Mouse (Mus musculus) bone marrow macrophage, adult 2 months (primary cell): ENCODE results near the gene Gm5148.

Source experiments
- CTCF ChIP-seq: IDR thresholded peaks from 2 replicates; pipeline ENCODE4 v1.5.1; 2012; ENCODE audit warnings: low read depth, mild to moderate bottlenecking, low read length, moderate library complexity
- POLR2A ChIP-seq: IDR thresholded peaks from 2 replicates; pipeline ENCODE4 v1.6.1; 2012; ENCODE audit warnings: mild to moderate bottlenecking, low read depth, low read length, borderline replicate concordance

DNA sequence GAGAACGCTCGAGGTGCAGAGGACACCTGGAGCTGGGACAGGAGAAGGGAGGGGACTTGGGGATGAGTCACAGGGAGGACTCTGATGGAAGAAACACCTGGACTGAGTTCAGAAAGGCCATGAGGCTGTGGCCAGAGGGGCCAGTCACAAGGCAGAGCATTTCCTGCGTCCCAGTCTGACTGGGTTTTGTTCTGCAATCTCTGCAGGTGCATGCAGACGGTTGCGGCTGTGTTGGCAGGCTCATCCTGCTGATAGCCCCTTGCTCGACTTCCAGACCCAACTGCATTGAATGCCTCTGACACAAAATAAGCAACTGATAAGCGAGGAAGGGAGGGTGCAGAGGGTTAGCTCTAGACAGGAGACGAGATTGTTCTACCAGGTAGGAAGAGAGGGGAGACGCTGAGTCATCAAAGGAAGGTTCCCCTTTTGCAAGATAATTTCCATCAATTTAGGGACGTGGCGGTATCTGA is 49.2 kb downstream of the Gm5148 start:
- TF ChIP-seq CTCF (no peak), POLR2A (no peak)
